Mouse (Mus musculus) small intestine, adult 2 months (tissue): ENCODE data around the gene Stat5b. TPM values are rescaled to one million over a fixed set of nuclear protein-coding genes. Genes with fewer than 3 reads are reported as not detected.
A peak's percentile ranks its signal among the peaks of the same experiment; 100 is the strongest.

Experiments
- H3K27ac ChIP-seq: fragments of 200-500 bp; 2 replicates; pipeline ENCODE4 v1.5.1; 2012; ENCODE audit warnings: low read depth, low read length, control low read depth, inconsistent platforms; ENCODE audit not compliant: insufficient read depth
- H3K27me3 ChIP-seq: fragments of 200-500 bp; 2 replicates; pipeline ENCODE4 v1.6.1; 2012; ENCODE audit warnings: mild to moderate bottlenecking, moderate library complexity, low read length, inconsistent platforms; ENCODE audit not compliant: control insufficient read depth, insufficient read depth
- H3K36me3 ChIP-seq: fragments of 200-500 bp; 2 replicates; pipeline ENCODE4 v1.6.1; 2012; ENCODE audit warnings: mild to moderate bottlenecking, low read length, control low read depth, inconsistent platforms; ENCODE audit not compliant: control insufficient read depth, insufficient read depth
- H3K4me1 ChIP-seq: fragments of 200-500 bp; 2 replicates; pipeline ENCODE4 v1.6.1; 2012; ENCODE audit warnings: low read length, inconsistent platforms, mixed read lengths; ENCODE audit not compliant: control insufficient read depth, insufficient read depth, insufficient read length
- H3K4me3 ChIP-seq: fragments of 200-500 bp; 2 replicates; pipeline ENCODE4 v1.5.1; 2012; ENCODE audit warnings: low read depth, mild to moderate bottlenecking, control low read depth, inconsistent platforms, low read length, moderate library complexity
- CTCF ChIP-seq: fragments of 200-500 bp; IDR thresholded peaks from 2 replicates; pipeline ENCODE4 v1.5.1; 2012; ENCODE audit warnings: low read depth, mild to moderate bottlenecking, control low read depth, inconsistent platforms, low read length, moderate library complexity, mixed read lengths; ENCODE audit not compliant: insufficient replicate concordance, insufficient read length; ENCODE audit errors: extremely low read depth
- POLR2A ChIP-seq: fragments of 200-500 bp; IDR thresholded peaks from 2 replicates; pipeline ENCODE4 v1.6.1; 2012; ENCODE audit warnings: low read depth, mild to moderate bottlenecking, control low read depth, inconsistent platforms, low read length, moderate library complexity
- WGBS: fragments of 180-500 bp; shearing (Covaris S2); methylation state at CpG from one replicate; pipeline ENCODE4 v1.1.7; 2018; 5-methylcytosine and 5-hydroxymethylcytosine counted together
- polyA plus RNA-seq: library from polyadenylated mRNA; depleted of rRNA; stranded (reverse); fragments of >200 nt; gene quantifications from 2 replicates; pipeline ENCODE4 v1.2.3, GENCODE M21; 2012; rRNA removed

Gene Stat5b
- polyA plus RNA-seq, 1 experiment: 9.6 TPM

DNA sequence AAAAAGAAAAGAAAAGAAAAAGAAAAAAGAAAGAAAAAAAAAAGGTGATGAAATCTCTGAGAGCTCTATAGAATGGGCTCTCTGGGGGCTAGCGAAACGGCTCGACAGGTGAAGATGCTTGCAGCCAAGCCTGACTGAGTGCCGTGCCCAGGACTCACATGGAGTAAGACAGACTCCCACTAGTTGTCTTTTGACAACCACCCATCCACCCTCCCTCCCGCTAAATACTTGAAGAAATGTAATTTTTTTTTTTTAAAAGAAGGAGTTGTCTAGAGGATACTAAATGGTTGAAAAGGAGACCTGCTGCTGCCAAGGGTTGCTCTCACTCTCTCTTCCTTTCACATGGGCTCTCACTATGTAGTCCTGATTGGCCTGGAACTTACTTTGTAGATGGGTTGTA, 111.8 kb downstream of the Stat5b start:
- H3K27ac ChIP-seq: no peak overlapping the region
- peaks cover 18% of the 10 kb centered on the region for H3K4me1 ChIP-seq
- TF ChIP-seq POLR2A: no peak
- TF ChIP-seq CTCF: no peak
- H3K27me3 ChIP-seq: no peaks in the 10 kb centered on the region
- WGBS: 16% methylated on average over 5 of the region's 5 CpGs
- no peak overlapping the region for H3K4me3 ChIP-seq
- H3K36me3 ChIP-seq: no peaks in the 10 kb centered on the region

- WGBS: under 1% methylated on average over 39 of the region's 39 CpGs
- H3K4me1 ChIP-seq: peaks cover 18% of the 10 kb centered on the region
- peak within 1 kb of the TSS; percentile 71 for H3K27ac ChIP-seq
- peak within 1 kb of the TSS; percentile 92 for H3K4me3 ChIP-seq
- TF ChIP-seq POLR2A: peak; percentile 64; the same call in 1 of the 2 replicates
- TF ChIP-seq CTCF: no peak
- H3K36me3 ChIP-seq: peaks cover 2% of the 10 kb centered on the region; the same call in 1 of the 2 replicates
- H3K27me3 ChIP-seq: no peaks in the 10 kb centered on the region
These were observed 112.4 kb downstream of the Stat5b start, which contains the start of gene Rab5c for GRCm38 (mm10) chr11:100738066-100738604. Gene Rab5c, minus strand, starts transcription at chr11:100738215.

DNA sequence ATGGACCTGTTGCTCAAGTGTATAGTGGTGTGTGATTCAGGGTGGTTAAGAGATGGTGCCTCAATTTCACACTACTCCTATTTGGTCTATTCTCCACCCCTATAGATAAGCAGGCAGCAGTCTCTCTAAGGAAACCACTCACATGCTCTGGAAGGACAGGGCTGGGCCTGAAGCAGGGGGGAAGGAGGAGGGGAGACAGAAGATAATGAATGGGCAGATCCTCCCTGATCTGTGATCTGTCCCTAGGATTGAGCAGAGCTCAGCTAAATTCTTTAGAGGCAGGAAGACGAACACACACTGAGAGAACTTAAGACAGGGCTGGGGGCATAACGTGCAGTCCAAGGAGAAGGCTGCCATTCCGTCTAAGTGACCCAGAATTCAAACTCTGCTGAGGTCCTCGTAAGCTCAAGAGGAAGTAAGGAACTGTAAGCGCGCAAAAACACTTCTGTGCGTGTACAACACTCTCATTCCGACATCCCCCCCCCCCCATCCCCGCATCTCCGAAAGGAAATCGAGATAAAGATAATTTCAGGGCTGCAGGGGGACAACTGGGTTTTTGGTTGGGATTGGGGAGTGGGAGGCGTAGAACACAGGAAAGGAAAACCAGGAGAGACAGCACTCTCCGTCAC, 113.3 kb downstream of the Stat5b start:
- Histone ChIP-seq H3K27ac (peak overlapping the region; percentile 71), H3K36me3 (peaks cover 4% of the 10 kb centered on the region; the same call in 1 of the 2 replicates), H3K27me3 (no peaks in the 10 kb centered on the region), H3K4me1 (peaks cover 18% of the 10 kb centered on the region), H3K4me3 (peak overlapping the region; percentile 92)
- WGBS: under 1% methylated on average over 13 of the region's 13 CpGs
- no peak for TF ChIP-seq POLR2A
- no peak; the same call in 1 of the 2 replicates for TF ChIP-seq CTCF

DNA sequence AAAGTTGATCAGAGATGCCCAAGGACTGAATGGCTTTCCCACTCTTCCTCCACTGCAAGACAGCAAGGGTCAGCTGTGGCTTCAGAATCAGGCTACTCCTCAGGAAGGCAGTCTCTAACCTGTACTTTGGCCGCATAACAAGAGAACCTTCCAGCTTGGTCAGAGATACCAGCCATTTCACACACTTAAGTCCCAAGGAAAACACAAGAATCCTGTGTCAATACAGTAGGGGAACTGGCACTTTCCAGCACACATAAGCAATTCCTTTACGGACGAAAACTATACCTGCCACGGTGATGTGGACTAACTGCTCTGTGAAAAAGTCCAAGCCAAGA, 113.8 kb downstream of the Stat5b start:
- peaks cover 18% of the 10 kb centered on the region for H3K4me1 ChIP-seq
- peaks cover 4% of the 10 kb centered on the region for H3K36me3 ChIP-seq
- H3K4me3 ChIP-seq: peak overlapping the region; percentile 92; the same call in 1 of the 2 replicates
- WGBS: 19% methylated on average over 4 of the region's 4 CpGs
- peak overlapping the region; percentile 71 for H3K27ac ChIP-seq
- TF ChIP-seq CTCF: no peak
- TF ChIP-seq POLR2A: no peak
- H3K27me3 ChIP-seq: no peaks in the 10 kb centered on the region

GRCm38 (mm10) chr11:100735954-100736745, 114.4 kb downstream of the Stat5b start:
- peak overlapping the region; percentile 61 for H3K4me3 ChIP-seq
- peaks cover 18% of the 10 kb centered on the region for H3K4me1 ChIP-seq
- 41% methylated on average over 14 of the region's 14 CpGs for WGBS
- TF ChIP-seq CTCF (no peak), POLR2A (peak; percentile 43)
- H3K27ac ChIP-seq: peak overlapping the region; percentile 71
- H3K27me3 ChIP-seq: no peaks in the 10 kb centered on the region
- H3K36me3 ChIP-seq: peaks cover 4% of the 10 kb centered on the region

DNA sequence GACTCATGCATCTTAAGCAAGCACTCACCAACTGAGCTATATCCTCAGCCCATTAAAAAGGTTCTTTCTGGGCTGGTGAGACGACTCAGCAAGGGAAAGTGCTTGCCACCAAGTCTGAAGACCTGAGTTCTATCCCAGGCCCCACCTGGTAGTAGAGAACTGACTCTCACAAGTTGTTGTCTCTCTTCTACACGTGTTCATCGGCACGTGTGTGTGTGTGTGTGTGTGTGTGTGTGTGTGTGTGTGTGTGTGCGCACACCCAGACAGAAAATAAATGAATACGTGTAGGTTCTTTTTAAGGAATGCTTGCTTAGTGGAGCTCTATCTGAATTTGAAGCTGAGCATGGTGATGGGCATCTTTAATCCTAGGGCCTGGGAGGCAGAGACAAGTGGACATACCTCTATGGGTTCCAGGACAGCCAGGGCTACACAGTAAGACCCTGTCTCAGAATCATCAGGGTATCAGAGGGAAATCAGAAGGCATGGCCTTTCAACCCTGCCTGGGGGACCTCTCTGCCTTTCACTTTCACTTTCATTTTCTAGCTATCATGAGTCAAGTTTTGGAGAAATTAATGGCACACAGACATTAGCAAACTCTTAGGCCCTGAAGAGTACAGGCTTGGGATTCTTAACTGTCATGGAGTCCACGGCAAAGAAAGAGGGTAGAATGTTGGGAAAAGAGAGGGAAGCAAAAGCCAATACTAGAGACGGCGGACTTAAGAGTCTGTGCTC, 115.2 kb downstream of the Stat5b start:
- Histone ChIP-seq H3K27ac (peak overlapping the region; percentile 71), H3K4me1 (peaks cover 18% of the 10 kb centered on the region), H3K4me3 (peak overlapping the region; percentile 61), H3K36me3 (peaks cover 4% of the 10 kb centered on the region), H3K27me3 (no peaks in the 10 kb centered on the region)
- no peak for TF ChIP-seq POLR2A
- no peak for TF ChIP-seq CTCF
- 64% methylated on average over 9 of the region's 9 CpGs for WGBS

Other genes starting within 250 kb of the Stat5b start
- gene Nkiras2, start 231.5 kb downstream of the Stat5b start, polyA plus RNA-seq: 85.2 and 134 TPM in 2 replicates
- gene Dnajc7, start 230.6 kb downstream of the Stat5b start, polyA plus RNA-seq: 10.6 and 24.8 TPM in 2 replicates
- 0.14 and 0.62 TPM in 2 replicates for gene Zfp385c, start 158.3 kb downstream of the Stat5b start, polyA plus RNA-seq
- 4.7 and 13.3 TPM in 2 replicates for gene Dhx58, start 146.5 kb downstream of the Stat5b start, polyA plus RNA-seq
- gene Kat2a, start 138.3 kb downstream of the Stat5b start, polyA plus RNA-seq: 10.9 and 12.2 TPM in 2 replicates
- not detected in 2 replicates for gene Hspb9, start 136.9 kb downstream of the Stat5b start, polyA plus RNA-seq
- gene Rab5c, start 112.5 kb downstream of the Stat5b start, polyA plus RNA-seq: 186 and 350 TPM in 2 replicates
- 0.04 TPM in 1 of 2 replicates, not detected in the other for gene Kcnh4, start 90.8 kb downstream of the Stat5b start, polyA plus RNA-seq
- gene Hcrt, start 87.8 kb downstream of the Stat5b start, polyA plus RNA-seq: not detected in 2 replicates
- gene Ghdc, start 79.8 kb downstream of the Stat5b start, polyA plus RNA-seq: 9.8 and 10.0 TPM in 2 replicates
- 6.9 and 7.4 TPM in 2 replicates for gene Stat5a, start 8.6 kb upstream of the Stat5b start, polyA plus RNA-seq
- gene Stat3, start 88.8 kb upstream of the Stat5b start, polyA plus RNA-seq: 55.2 and 106 TPM in 2 replicates
- 27.4 and 42.8 TPM in 2 replicates for gene Cavin1, start 120.2 kb upstream of the Stat5b start, polyA plus RNA-seq
- 43.5 and 69.5 TPM in 2 replicates for gene Atp6v0a1, start 158.7 kb upstream of the Stat5b start, polyA plus RNA-seq
- 11.8 and 19.1 TPM in 2 replicates for gene Naglu, start 219.3 kb upstream of the Stat5b start, polyA plus RNA-seq
- 0.20 and 0.28 TPM in 2 replicates for gene Hsd17b1, start 227.7 kb upstream of the Stat5b start, polyA plus RNA-seq
- gene Coasy, start 231.8 kb upstream of the Stat5b start, polyA plus RNA-seq: 26.3 and 38.9 TPM in 2 replicates
- 54.1 and 100 TPM in 2 replicates for gene Mlx, start 236.6 kb upstream of the Stat5b start, polyA plus RNA-seq
- 0.22 and 0.46 TPM in 2 replicates for gene Psmc3ip, start 244.7 kb upstream of the Stat5b start, polyA plus RNA-seq